9 mouse cellular contexts compared by ENCODE assay signal in genomic region chr17:65931525-65931924, GRCm38 (mm10). TPM values are rescaled to one million over a fixed set of nuclear protein-coding genes. Genes with fewer than 3 reads are reported as not detected.
DNase-seq lines count a peak whose midpoint lies in the region; ATAC-seq and TF ChIP-seq lines count a peak whose summit lies in the region.
"Had no signal": no experiment of that assay in that cellular context is flagged by ENCODE, and none has a peak within 500 bp of the region (broad histone marks: within the 10 kb centered on the region; RNA-seq: fewer than 3 reads in every experiment).

No protein-coding gene starts in this region.

- TF ChIP-seq CTCF in lung, postnatal 0 days (IDR thresholded peaks at IDR 0.05), result no peak
- no peak for TF ChIP-seq CTCF in hindbrain, postnatal 0 days (IDR thresholded peaks at IDR 0.05; ENCODE audit: low read depth)

- no peak overlapping the region for H3K9ac ChIP-seq in lung, postnatal 0 days (replicated peaks; ENCODE audit: low read depth)
- no peak overlapping the region for H3K9ac ChIP-seq in hindbrain, postnatal 0 days (replicated peaks; ENCODE audit: low read length)
- H3K9ac ChIP-seq in stomach, embryonic 14.5 days (replicated peaks; ENCODE audit: low read depth, low read length), result no peak overlapping the region

- no peaks in the 10 kb centered on the region for H3K9me3 ChIP-seq in lung, postnatal 0 days (ENCODE audit: low read length)
- no peaks in the 10 kb centered on the region for H3K9me3 ChIP-seq in hindbrain, postnatal 0 days (ENCODE audit: low read length)
- H3K9me3 ChIP-seq in stomach, embryonic 14.5 days (ENCODE audit: control insufficient read depth, low read depth, low read length), result no peaks in the 10 kb centered on the region

- no peak overlapping the region for H3K4me3 ChIP-seq in lung, postnatal 0 days (ENCODE audit: low read depth, low read length)
- no peak overlapping the region for H3K4me3 ChIP-seq in hindbrain, postnatal 0 days (ENCODE audit: low read length)
- no peak overlapping the region for H3K4me3 ChIP-seq in stomach, embryonic 14.5 days (ENCODE audit: low read depth, low read length)

- no peak overlapping the region for H3K4me2 ChIP-seq in lung, postnatal 0 days (replicated peaks; ENCODE audit: low read depth, low read length)
- H3K4me2 ChIP-seq in hindbrain, postnatal 0 days (ENCODE audit: low read depth, low read length), result no peak overlapping the region
- H3K4me2 ChIP-seq in stomach, embryonic 14.5 days (replicated peaks; ENCODE audit: low read depth, low read length), result no peak overlapping the region

- H3K36me3 ChIP-seq in lung, postnatal 0 days (ENCODE audit: insufficient read depth, low read length), result peaks cover 5% of the 10 kb centered on the region; the same call in 1 of the 2 replicates
- H3K36me3 ChIP-seq in hindbrain, postnatal 0 days (ENCODE audit: insufficient read depth, low read length), result peaks cover 9% of the 10 kb centered on the region; the same call in 1 of the 2 replicates
- H3K36me3 ChIP-seq in stomach, embryonic 14.5 days (ENCODE audit: control insufficient read depth, insufficient read depth, low read length), result peaks cover 28% of the 10 kb centered on the region

- peak overlapping the region; percentile 81 for H3K27ac ChIP-seq in lung, postnatal 0 days (ENCODE audit: low read length)
- H3K27ac ChIP-seq in hindbrain, postnatal 0 days, result no peak overlapping the region
- 0 out of 2 replicates have a peak overlapping the region, but pooled peaks have one; percentile 53 for H3K27ac ChIP-seq in stomach, embryonic 14.5 days (ENCODE audit: low read length)

- no peak for TF ChIP-seq EP300 in lung, postnatal 0 days (IDR thresholded peaks at IDR 0.05)

- no peaks in the 10 kb centered on the region for H3K27me3 ChIP-seq in lung, postnatal 0 days (replicated peaks; ENCODE audit: insufficient read depth, low read length)
- no peaks in the 10 kb centered on the region for H3K27me3 ChIP-seq in hindbrain, postnatal 0 days (ENCODE audit: insufficient read depth, low read length)
- no peaks in the 10 kb centered on the region for H3K27me3 ChIP-seq in stomach, embryonic 14.5 days (ENCODE audit: control insufficient read depth, insufficient read depth, low read length)

- peaks cover 10% of the 10 kb centered on the region for H3K4me1 ChIP-seq in lung, postnatal 0 days (ENCODE audit: insufficient read depth, low read depth, low read length)
- 0 out of 2 replicates have a peak, but pooled peaks cover 3% of the 10 kb centered on the region for H3K4me1 ChIP-seq in hindbrain, postnatal 0 days (ENCODE audit: insufficient read depth, low read length)
- H3K4me1 ChIP-seq in stomach, embryonic 14.5 days (ENCODE audit: control insufficient read depth, insufficient read depth, low read length), result peaks cover 9% of the 10 kb centered on the region; the same call in 1 of the 2 replicates

- peak; percentile 59 for DNase-seq in cerebellum, postnatal 10 days
- peak; percentile 48 for DNase-seq in lung, postnatal 0 days (ENCODE audit: low spot score)
- no peak for DNase-seq in lung, postnatal 25 days (ENCODE audit: low spot score)
- no peak for DNase-seq in hindbrain, postnatal 0 days (ENCODE audit: low spot score)
- DNase-seq in urinary bladder, adult 2 months (ENCODE audit: low spot score), result no peak
- no peak for DNase-seq in right cerebral cortex, postnatal 25 days

- ATAC-seq in cerebellum, adult (ENCODE audit: insufficient number of reproducible peaks, low FRiP score, low TSS enrichment), result no peak
- peak; percentile 49 for ATAC-seq in lung, postnatal 0 days
- ATAC-seq in hindbrain, postnatal 0 days, result peak; percentile 68
- ATAC-seq in stomach, embryonic 14.5 days (ENCODE audit: insufficient number of reproducible peaks, insufficient read depth, low FRiP score, low read depth), result no peak
- ATAC-seq: inflammation-experienced regulatory T-cells, adult 6 months had no signal

- WGBS in lung, postnatal 0 days, result 41% methylated on average over 6 of the region's 6 CpGs
- 48% methylated on average over 6 of the region's 6 CpGs for WGBS in hindbrain, postnatal 0 days
- 67% methylated on average over 6 of the region's 6 CpGs for WGBS in stomach, embryonic 14.5 days

RNA-seq across cellular contexts. Expression of gene Twsg1, which starts 19.5 kb away (rescaled TPM):
- polyA plus RNA-seq in lung, postnatal 0 days (2015; fragmentation: Nextera tagmentation; extraction: Ambion mirVana), result 89.1 and 93.8 TPM in 2 replicates
- total RNA-seq in hindbrain, postnatal 0 days (2014; rRNA removed), result 39.8 and 45.4 TPM in 2 replicates
- polyA plus RNA-seq in hindbrain, postnatal 0 days (2015; fragmentation: Nextera tagmentation; extraction: Ambion mirVana), result 45.4 and 45.7 TPM in 2 replicates
- 158 and 159 TPM in 2 replicates for polyA plus RNA-seq in stomach, embryonic 14.5 days (2014; fragmentation: Nextera tagmentation; extraction: Ambion mirVana)
- polyA plus RNA-seq in urinary bladder, adult 2 months (2012; rRNA removed), result 86.6 and 99.4 TPM in 2 replicates

RNA-seq across cellular contexts. Expression of gene Ralbp1, which starts 45.9 kb away (rescaled TPM):
- polyA plus RNA-seq in lung, postnatal 0 days (2015; fragmentation: Nextera tagmentation; extraction: Ambion mirVana), result 151 and 155 TPM in 2 replicates
- total RNA-seq in hindbrain, postnatal 0 days (2014; rRNA removed), result 34.0 and 35.9 TPM in 2 replicates
- 51.6 and 54.0 TPM in 2 replicates for polyA plus RNA-seq in hindbrain, postnatal 0 days (2015; fragmentation: Nextera tagmentation; extraction: Ambion mirVana)
- polyA plus RNA-seq in stomach, embryonic 14.5 days (2014; fragmentation: Nextera tagmentation; extraction: Ambion mirVana), result 77.4 and 97.3 TPM in 2 replicates
- polyA plus RNA-seq in urinary bladder, adult 2 months (2012; rRNA removed), result 59.0 and 64.8 TPM in 2 replicates

Comparison
In these comparisons a context has a peak if more than half of its experiments do, and no peak if none do; other contexts are left out.
1. DNase-seq: peak in cerebellum, postnatal 10 days (2 of 2) and lung, postnatal 0 days (single experiment); none in lung, postnatal 25 days (single experiment), hindbrain, postnatal 0 days (single experiment), urinary bladder, adult 2 months (single experiment) and right cerebral cortex, postnatal 25 days (single experiment).
2. ATAC-seq: peak in lung, postnatal 0 days (single experiment) and hindbrain, postnatal 0 days (single experiment); none in cerebellum, adult (single experiment) and stomach, embryonic 14.5 days (single experiment).